Mouse (Mus musculus) embryonic facial prominence, embryonic 11.5 days (tissue): Measurements from ENCODE around the gene Lmod1. TPM values are rescaled to one million over a fixed set of nuclear protein-coding genes. Genes with fewer than 3 reads are reported as not detected.

ENCODE experiments used
- ATAC-seq: fragments of 200-750 bp; cut with Nextera tagmentation; replicated peaks from 2 replicates; pipeline ENCODE4 v1.8.0; 2017; ENCODE audit warnings: low read depth; ENCODE audit not compliant: insufficient number of reproducible peaks, low FRiP score, low TSS enrichment
- DNase-seq: peaks from one replicate; pipeline ENCODE4 v3.0.0-alpha.2; 2015; ENCODE audit warnings: low spot score
- H3K27ac ChIP-seq: fragments of 300-500 bp; sonication (generic); replicated peaks from 2 replicates; pipeline ENCODE4 v1.5.1; 2014; ENCODE audit warnings: mild to moderate bottlenecking, low read depth, low read length, control low read depth
- H3K27me3 ChIP-seq: fragments of 300-500 bp; sonication (generic); 2 replicates; pipeline ENCODE4 v1.6.1; 2014; ENCODE audit warnings: mild to moderate bottlenecking, low read length, moderate library complexity, mixed read lengths; ENCODE audit not compliant: control insufficient read depth, insufficient read depth
- H3K36me3 ChIP-seq: fragments of 300-500 bp; sonication (generic); replicated peaks from 2 replicates; pipeline ENCODE4 v1.6.1; 2014; ENCODE audit warnings: low read depth, mild to moderate bottlenecking, low read length, moderate library complexity, mixed read lengths; ENCODE audit not compliant: control insufficient read depth, insufficient read depth
- H3K4me1 ChIP-seq: fragments of 300-500 bp; sonication (generic); 2 replicates; pipeline ENCODE4 v1.6.1; 2014; ENCODE audit warnings: low read length, mixed read lengths; ENCODE audit not compliant: control insufficient read depth, insufficient read depth
- H3K4me2 ChIP-seq: fragments of 300-500 bp; sonication (generic); 2 replicates; pipeline ENCODE4 v1.6.1; 2014; ENCODE audit warnings: low read depth, mild to moderate bottlenecking, control low read depth, low read length, moderate library complexity
- H3K4me3 ChIP-seq: fragments of 300-500 bp; sonication (generic); 2 replicates; pipeline ENCODE4 v1.5.1; 2014; ENCODE audit warnings: low read depth, low read length, control low read depth
- H3K9ac ChIP-seq: fragments of 300-500 bp; sonication (generic); replicated peaks from 2 replicates; pipeline ENCODE4 v1.6.1; 2014; ENCODE audit warnings: mild to moderate bottlenecking, control low read depth, low read length
- H3K9me3 ChIP-seq: fragments of 300-500 bp; sonication (generic); replicated peaks from 2 replicates; pipeline ENCODE4 v1.6.1; 2016; ENCODE audit warnings: mild to moderate bottlenecking, low read length, inconsistent platforms, mixed read lengths; ENCODE audit not compliant: control insufficient read depth
- WGBS: fragments of 180-500 bp; shearing (Covaris S2); extraction: QIAGEN DNeasy Blood & Tissue Kit; methylation state at CpG from one replicate; pipeline ENCODE4 v1.1.7; 2014; 5-methylcytosine and 5-hydroxymethylcytosine counted together
- polyA plus RNA-seq: library from polyadenylated mRNA; unstranded; fragments of >200 nt; fragmentation: Nextera tagmentation; extraction: Ambion mirVana; gene quantifications from 2 replicates; pipeline ENCODE4 v1.2.1, GENCODE M21; 2014

Lmod1 gene
- polyA plus RNA-seq, result 0.55 and 0.66 TPM in 2 replicates

- no peak within 1 kb of the TSS for H3K4me3 ChIP-seq
- H3K27ac ChIP-seq, result no peak within 1 kb of the TSS
- DNase-seq, result peak; percentile 87
These were observed at the start of gene Lmod1 for GRCm38 (mm10) chr1:135324571-135324970. Gene Lmod1 (plus strand): TSS chr1:135324807.

GRCm38 (mm10) chr1:135280646-135281045 lies 44.0 kb upstream of the Lmod1 start:
- no peak overlapping the region for H3K4me3 ChIP-seq
- no peak overlapping the region for H3K9ac ChIP-seq
- 91% methylated on average over 9 of the region's 9 CpGs for WGBS
- no peaks in the 10 kb centered on the region for H3K9me3 ChIP-seq
- H3K4me2 ChIP-seq, result no peak overlapping the region
- H3K36me3 ChIP-seq, result no peaks in the 10 kb centered on the region; the same call in 1 of the 2 replicates
- ATAC-seq, result no peak
- no peaks in the 10 kb centered on the region for H3K27me3 ChIP-seq
- H3K27ac ChIP-seq, result no peak overlapping the region
- DNase-seq, result no peak
- no peaks in the 10 kb centered on the region for H3K4me1 ChIP-seq

More at GRCm38 (mm10) chr1:135324571-135324970, at the start of gene Lmod1:
- Histone ChIP-seq H3K27me3 (no peaks in the 10 kb centered on the region), H3K9me3 (no peaks in the 10 kb centered on the region), H3K9ac (0 out of 2 replicates have a peak within 1 kb of the TSS, but pooled peaks have one; percentile 5), H3K4me2 (peak within 1 kb of the TSS; percentile 23; the same call in 1 of the 2 replicates), H3K36me3 (no peaks in the 10 kb centered on the region), H3K4me1 (peaks cover 2% of the 10 kb centered on the region; the same call in 1 of the 2 replicates)
- 10% methylated on average over 8 of the region's 8 CpGs for WGBS
- peak; percentile 85 for ATAC-seq

- Histone ChIP-seq H3K27me3 (no peaks in the 10 kb centered on the region), H3K27ac (no peak overlapping the region), H3K4me2 (no peak overlapping the region), H3K9ac (no peak overlapping the region), H3K4me3 (no peak overlapping the region), H3K4me1 (no peaks in the 10 kb centered on the region), H3K36me3 (no peaks in the 10 kb centered on the region; the same call in 1 of the 2 replicates), H3K9me3 (no peaks in the 10 kb centered on the region)
- 96% methylated on average over 17 of the region's 17 CpGs for WGBS
- ATAC-seq, result no peak
- no peak for DNase-seq
These were observed 42.8 kb upstream of the Lmod1 start for GRCm38 (mm10) chr1:135281841-135282240.

GRCm38 (mm10) chr1:135282536-135283286 lies 41.9 kb upstream of the Lmod1 start:
- H3K36me3 ChIP-seq, result no peaks in the 10 kb centered on the region
- H3K4me2 ChIP-seq, result peak overlapping the region; percentile 87
- 42% methylated on average over 13 of the region's 13 CpGs for WGBS
- peak overlapping the region; percentile 76 for H3K4me3 ChIP-seq
- no peak overlapping the region; the same call in 1 of the 2 replicates for H3K27ac ChIP-seq
- peak; percentile 47 for DNase-seq
- no peaks in the 10 kb centered on the region for H3K27me3 ChIP-seq
- H3K9me3 ChIP-seq, result no peaks in the 10 kb centered on the region
- H3K9ac ChIP-seq, result peak overlapping the region; percentile 93
- ATAC-seq, result no peak
- H3K4me1 ChIP-seq, result no peaks in the 10 kb centered on the region

GRCm38 (mm10) chr1:135283287-135283825 lies 41.3 kb upstream of the Lmod1 start:
- Histone ChIP-seq H3K27ac (peak overlapping the region; percentile 69), H3K36me3 (no peaks in the 10 kb centered on the region), H3K9ac (peak overlapping the region; percentile 93), H3K4me2 (peak overlapping the region; percentile 87), H3K9me3 (no peaks in the 10 kb centered on the region), H3K4me1 (no peaks in the 10 kb centered on the region), H3K4me3 (peak overlapping the region; percentile 76), H3K27me3 (no peaks in the 10 kb centered on the region)
- ATAC-seq, result peak; percentile 83
- no peak for DNase-seq
- under 1% methylated on average over 48 of the region's 48 CpGs for WGBS

- 0% methylated on average over 22 of the region's 39 CpGs for WGBS
- H3K27ac ChIP-seq, result peak within 1 kb of the TSS; percentile 69
- DNase-seq (peak; percentile 81), ATAC-seq (peak; percentile 84)
- no peaks in the 10 kb centered on the region for H3K27me3 ChIP-seq
- H3K4me2 ChIP-seq, result peak within 1 kb of the TSS; percentile 87
- H3K9me3 ChIP-seq, result no peaks in the 10 kb centered on the region
- peak within 1 kb of the TSS; percentile 76 for H3K4me3 ChIP-seq
- no peaks in the 10 kb centered on the region for H3K36me3 ChIP-seq
- H3K9ac ChIP-seq, result peak within 1 kb of the TSS; percentile 93
- H3K4me1 ChIP-seq, result no peaks in the 10 kb centered on the region
These were observed 40.7 kb upstream of the Lmod1 start, which contains the start of gene Rnpep for GRCm38 (mm10) chr1:135283826-135284291. Gene Rnpep (minus strand): TSS chr1:135284084.

DNA sequence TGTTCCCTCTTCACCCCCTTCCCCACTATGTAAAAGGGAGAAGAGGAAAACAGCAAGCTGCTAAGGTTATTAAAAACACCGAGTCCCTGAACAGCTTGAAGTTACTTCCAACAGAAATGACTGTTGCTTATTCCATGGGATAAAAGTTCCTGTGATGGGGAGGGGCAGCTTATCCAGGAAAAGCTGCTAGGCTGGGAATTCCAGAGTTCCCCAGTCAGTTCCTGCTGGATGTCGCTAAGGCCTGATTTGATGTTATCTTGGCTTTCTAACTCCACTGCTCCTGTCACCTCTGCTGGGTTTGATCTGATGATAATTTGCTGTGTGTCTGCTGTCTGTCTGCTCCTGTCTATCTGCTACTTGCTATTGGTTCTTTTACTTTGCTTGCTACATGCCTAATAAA lies 38.3 kb upstream of the Lmod1 start:
- no peaks in the 10 kb centered on the region for H3K9me3 ChIP-seq
- 68% methylated on average over 2 of the region's 2 CpGs for WGBS
- H3K27me3 ChIP-seq, result no peaks in the 10 kb centered on the region
- H3K4me1 ChIP-seq, result no peaks in the 10 kb centered on the region
- DNase-seq, result no peak
- H3K9ac ChIP-seq, result no peak overlapping the region
- no peak for ATAC-seq
- no peak overlapping the region for H3K27ac ChIP-seq
- no peaks in the 10 kb centered on the region for H3K36me3 ChIP-seq
- H3K4me2 ChIP-seq, result no peak overlapping the region
- no peak overlapping the region for H3K4me3 ChIP-seq

DNA sequence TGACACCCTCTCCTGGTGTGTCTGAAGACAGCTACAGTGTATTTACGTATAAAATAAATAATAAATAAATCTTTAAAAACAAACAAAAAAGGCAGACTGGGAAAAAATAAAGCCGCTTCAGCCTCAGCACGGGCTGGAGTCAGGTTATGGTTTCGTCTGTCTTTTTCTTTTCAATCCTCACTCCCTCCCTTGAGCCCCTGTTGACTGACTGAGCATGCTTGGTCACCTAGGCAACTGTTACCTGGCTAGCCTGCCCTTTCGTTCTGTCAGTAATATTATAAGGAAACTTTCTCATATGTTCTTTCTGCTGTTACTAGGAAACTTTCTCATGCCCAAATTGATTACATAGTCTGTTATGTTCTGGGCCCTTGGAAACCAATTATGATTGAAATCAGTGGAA lies 33.7 kb upstream of the Lmod1 start:
- H3K27ac ChIP-seq, result no peak overlapping the region
- DNase-seq (no peak), ATAC-seq (no peak)
- no peak overlapping the region for H3K9ac ChIP-seq
- no peak overlapping the region for H3K4me2 ChIP-seq
- H3K4me3 ChIP-seq, result no peak overlapping the region
- H3K4me1 ChIP-seq, result no peaks in the 10 kb centered on the region
- H3K9me3 ChIP-seq, result no peaks in the 10 kb centered on the region
- WGBS, result 85% methylated on average over 5 of the region's 5 CpGs
- no peaks in the 10 kb centered on the region; the same call in 1 of the 2 replicates for H3K36me3 ChIP-seq
- H3K27me3 ChIP-seq, result no peaks in the 10 kb centered on the region
